Mouse (Mus musculus) liver, adult 2 months (tissue): ENCODE data around the gene Gm20792. TPM values are rescaled to one million over a fixed set of nuclear protein-coding genes. Genes with fewer than 3 reads are reported as not detected.
"Not testable (repeated sequence)": the region's sequence is repeated elsewhere in the genome, so short reads cannot be mapped to it uniquely, and the experiment has no call there.

ENCODE experiments used
- DNase-seq: peaks from one replicate; pipeline ENCODE4 v3.0.0-alpha.2; 2011; ENCODE audit warnings: low read depth, low spot score; ENCODE audit errors: extremely low read depth
- H3K27ac ChIP-seq: fragments of 200-500 bp; replicated peaks from 2 replicates; pipeline ENCODE4 v1.5.1; 2012; ENCODE audit warnings: low read depth, mild to moderate bottlenecking, control low read depth, inconsistent platforms, low read length; ENCODE audit not compliant: insufficient read depth
- H3K27me3 ChIP-seq: fragments of 200-500 bp; 2 replicates; pipeline ENCODE4 v1.6.1; 2012; ENCODE audit warnings: mild to moderate bottlenecking, moderate library complexity, low read length, inconsistent platforms; ENCODE audit not compliant: control insufficient read depth, insufficient read depth
- H3K36me3 ChIP-seq: fragments of 200-500 bp; 2 replicates; pipeline ENCODE4 v1.6.1; 2012; ENCODE audit warnings: low read length, inconsistent platforms; ENCODE audit not compliant: control insufficient read depth, insufficient read depth
- H3K4me1 ChIP-seq: fragments of 200-500 bp; 2 replicates; pipeline ENCODE4 v1.6.1; 2011; ENCODE audit warnings: low read length; ENCODE audit not compliant: control insufficient read depth, insufficient read depth
- H3K4me3 ChIP-seq: fragments of 200-500 bp; 2 replicates; pipeline ENCODE4 v1.5.1; 2011; ENCODE audit warnings: low read depth, mild to moderate bottlenecking, control low read depth, low read length, moderate library complexity; ENCODE audit not compliant: insufficient read depth
- H3K79me2 ChIP-seq: fragments of 200-500 bp; 2 replicates; pipeline ENCODE4 v1.6.1; 2012; ENCODE audit warnings: inconsistent platforms, mild to moderate bottlenecking, low read length, moderate library complexity; ENCODE audit not compliant: control insufficient read depth, insufficient read depth
- H3K9ac ChIP-seq: fragments of 200-500 bp; 2 replicates; pipeline ENCODE4 v1.6.1; 2012; ENCODE audit warnings: low read depth, mild to moderate bottlenecking, control low read depth, inconsistent platforms, low read length
- WGBS: fragments of 180-500 bp; shearing (Covaris S2); methylation state at CpG from one replicate; pipeline ENCODE4 v1.1.7; 2018; 5-methylcytosine and 5-hydroxymethylcytosine counted together
- polyA plus RNA-seq: library from polyadenylated mRNA; depleted of rRNA; stranded (reverse); fragments of >200 nt; gene quantifications from 2 replicates; pipeline ENCODE4 v1.2.3, GENCODE M21; 2012; rRNA removed
- total RNA-seq: library from RNA; depleted of rRNA; stranded (reverse); fragments of >200 nt; gene quantifications from 2 replicates; pipeline ENCODE4 v1.2.3, GENCODE M21; 2014; rRNA removed

Gm20792 gene
- total RNA-seq (not detected in 2 replicates), polyA plus RNA-seq (not detected in 2 replicates)

- H3K27me3 ChIP-seq, H3K27ac ChIP-seq, H3K79me2 ChIP-seq, H3K9ac ChIP-seq, DNase-seq, H3K4me1 ChIP-seq, H3K36me3 ChIP-seq, H3K4me3 ChIP-seq: not testable (repeated sequence)
- WGBS: no CpG with 5 or more reads among the region's 8 CpGs
Measured at GRCm38 (mm10) chrY:48311555-48311954, at the start of gene Gm20792. TSS of gene Gm20792 (plus strand) at chrY:48311855.
